Mouse (Mus musculus) G1E (cell line): ENCODE measurements around the gene Myl7.

Experiments used
- CTCF ChIP-seq: IDR thresholded peaks from 2 replicates; pipeline ENCODE4 v1.5.1; 2012; ENCODE audit warnings: low read depth, low read length, inconsistent platforms, mixed read lengths
- GATA1 ChIP-seq: IDR thresholded peaks from 2 replicates; pipeline ENCODE4 v1.6.1; 2012; ENCODE audit warnings: borderline replicate concordance, low read length, inconsistent platforms, mixed read lengths
- POLR2AphosphoS5 ChIP-seq: IDR thresholded peaks from 2 replicates; pipeline ENCODE4 v1.6.1; 2012; ENCODE audit warnings: low read depth, low read length, inconsistent platforms; ENCODE audit not compliant: insufficient replicate concordance
- TAL1 ChIP-seq: conservative IDR thresholded peaks from 2 replicates; pipeline ENCODE4 v1.6.1; 2012; ENCODE audit warnings: low read depth, low read length, inconsistent platforms, mixed read lengths

- TF ChIP-seq CTCF, result no peak
- TF ChIP-seq POLR2AphosphoS5, result no peak
- no peak for TF ChIP-seq GATA1
- TF ChIP-seq TAL1, result no peak
Observed at GRCm38 (mm10) chr11:5947796-5948195, 49.2 kb upstream of the Myl7 start.
